Mouse (Mus musculus): ENCODE results near the gene Pcx. TPM values are rescaled to one million over a fixed set of nuclear protein-coding genes. Genes with fewer than 3 reads are reported as not detected.

The Pcx gene
- polyA plus RNA-seq, 1 experiment = 41.9 TPM

DNA sequence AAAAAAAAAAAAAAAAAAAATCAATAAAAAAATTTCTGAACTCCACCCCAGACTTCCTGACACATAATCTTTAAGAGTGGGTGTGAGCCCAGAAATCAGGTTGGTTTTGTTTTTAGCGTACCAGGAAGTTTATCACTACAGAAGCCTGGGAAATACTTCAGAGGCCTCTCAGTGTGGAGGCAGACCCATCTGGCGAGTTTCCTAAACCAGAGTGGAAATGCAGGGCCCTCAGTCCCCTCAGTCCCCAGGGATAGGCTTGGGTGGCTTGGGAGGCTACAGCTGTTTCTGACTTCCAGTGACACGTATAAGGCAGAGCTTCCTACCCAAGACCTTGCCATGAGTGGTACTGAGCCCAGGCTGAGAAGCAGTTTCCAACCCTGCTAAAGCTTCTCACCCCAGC, 2.5 kb upstream of the Pcx start:
- 88% methylated on average over 3 of the region's 3 CpGs for WGBS
- H3K27me3 ChIP-seq (ENCODE audit: control insufficient read depth, insufficient read depth, low read length) = peaks cover 5% of the 10 kb centered on the region
- DNase-seq = no peak
- no peak overlapping the region for H3K4me3 ChIP-seq (ENCODE audit: control insufficient read depth, insufficient read depth, low read length)
- peaks cover 6% of the 10 kb centered on the region; the same call in 1 of the 2 replicates for H3K4me1 ChIP-seq (replicated peaks; ENCODE audit: control insufficient read depth, insufficient read depth, low read length)
- H3K36me3 ChIP-seq (ENCODE audit: control insufficient read depth, insufficient read depth, low read length) = no peaks in the 10 kb centered on the region
- no peak overlapping the region for H3K27ac ChIP-seq (ENCODE audit: control insufficient read depth, insufficient read depth, low read length)
- TF ChIP-seq CTCF (IDR thresholded peaks at IDR 0.05; ENCODE audit: borderline replicate concordance, control insufficient read depth, extremely low read depth, insufficient read depth, low read length, poor library complexity) (no peak), POLR2A (IDR thresholded peaks at IDR 0.05; ENCODE audit: control insufficient read depth, extremely low read depth, insufficient read depth, low read length, poor library complexity) (no peak)

DNA sequence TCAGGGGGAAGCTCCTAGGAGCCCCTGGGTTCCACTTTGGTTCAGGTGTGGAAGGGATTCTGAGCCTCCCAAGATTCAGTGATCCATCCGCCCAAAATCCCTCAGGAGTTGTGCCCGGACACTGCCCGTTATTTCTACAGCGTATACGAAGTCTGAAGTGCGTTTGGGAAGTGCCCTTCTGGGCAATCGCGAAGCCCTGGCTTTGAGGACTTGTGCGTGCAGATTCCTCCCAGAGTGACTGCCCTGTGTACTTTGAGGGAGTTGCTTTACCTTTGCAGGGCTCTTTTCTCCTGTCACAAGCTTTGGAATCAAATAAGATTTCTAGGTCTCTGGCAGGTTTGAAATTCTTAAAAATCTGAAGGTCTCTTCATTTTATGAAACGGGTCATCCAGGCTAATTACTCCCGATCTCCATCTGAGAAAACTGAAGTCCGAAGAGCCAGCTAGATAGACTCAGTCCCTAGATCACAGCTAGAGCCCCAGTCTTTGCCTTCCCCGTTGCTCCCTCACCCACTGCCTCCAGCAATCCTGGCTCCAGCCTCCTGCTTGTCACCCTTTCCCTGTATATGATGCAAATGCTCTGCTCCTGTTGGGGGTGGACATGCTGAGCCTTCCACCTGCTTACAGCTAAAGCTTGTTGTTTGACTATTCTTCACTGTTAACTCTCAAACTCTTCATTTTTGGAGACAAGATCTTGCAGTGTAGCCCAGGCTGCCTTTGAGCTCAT, 1.0 kb downstream of the Pcx start:
- H3K27me3 ChIP-seq (ENCODE audit: control insufficient read depth, insufficient read depth, low read length) = peaks cover 5% of the 10 kb centered on the region
- no peak for DNase-seq
- no peaks in the 10 kb centered on the region for H3K36me3 ChIP-seq (ENCODE audit: control insufficient read depth, insufficient read depth, low read length)
- no peak overlapping the region for H3K4me3 ChIP-seq (ENCODE audit: control insufficient read depth, insufficient read depth, low read length)
- WGBS = 16% methylated on average over 13 of the region's 13 CpGs
- TF ChIP-seq CTCF (IDR thresholded peaks at IDR 0.05; ENCODE audit: borderline replicate concordance, control insufficient read depth, extremely low read depth, insufficient read depth, low read length, poor library complexity) (no peak), POLR2A (IDR thresholded peaks at IDR 0.05; ENCODE audit: control insufficient read depth, extremely low read depth, insufficient read depth, low read length, poor library complexity) (no peak)
- peaks cover 6% of the 10 kb centered on the region; the same call in 1 of the 2 replicates for H3K4me1 ChIP-seq (replicated peaks; ENCODE audit: control insufficient read depth, insufficient read depth, low read length)
- no peak overlapping the region for H3K27ac ChIP-seq (ENCODE audit: control insufficient read depth, insufficient read depth, low read length)

DNA sequence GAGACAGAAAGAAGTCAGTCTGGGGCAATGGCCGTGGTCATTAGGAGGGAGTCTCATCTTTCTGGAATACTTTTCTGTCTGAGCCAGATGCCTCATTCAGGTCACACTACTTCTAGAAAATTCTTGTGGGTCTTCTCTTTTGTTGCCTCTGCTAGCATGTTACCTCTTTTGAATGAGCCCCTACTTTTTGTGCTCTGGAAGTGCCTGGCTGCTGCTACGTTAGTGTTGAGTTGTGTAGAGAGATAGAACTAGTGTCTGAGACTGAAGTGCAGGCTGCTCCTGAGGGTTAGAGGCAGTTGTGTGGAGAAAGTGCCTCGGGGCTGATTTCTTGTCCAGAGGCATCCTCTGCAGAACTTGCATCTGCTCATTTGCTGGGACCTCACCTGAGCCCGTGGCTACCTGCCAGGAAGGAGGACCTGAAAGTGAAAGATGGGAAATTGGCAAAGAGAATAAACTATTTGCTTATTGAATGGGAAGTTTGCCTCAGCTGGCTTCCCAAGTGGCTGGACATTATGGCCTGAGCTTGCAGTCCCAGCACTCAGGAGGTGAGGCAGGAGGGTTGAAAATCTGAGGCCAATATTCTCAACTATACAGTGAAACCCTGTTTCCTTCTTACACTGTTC, 3.1 kb downstream of the Pcx start:
- TF ChIP-seq POLR2A (IDR thresholded peaks at IDR 0.05; ENCODE audit: control insufficient read depth, extremely low read depth, insufficient read depth, low read length, poor library complexity) = no peak
- no peak for TF ChIP-seq CTCF (IDR thresholded peaks at IDR 0.05; ENCODE audit: borderline replicate concordance, control insufficient read depth, extremely low read depth, insufficient read depth, low read length, poor library complexity)
- Histone ChIP-seq H3K27me3 (ENCODE audit: control insufficient read depth, insufficient read depth, low read length) (peaks cover 5% of the 10 kb centered on the region), H3K4me3 (ENCODE audit: control insufficient read depth, insufficient read depth, low read length) (no peak overlapping the region), H3K27ac (ENCODE audit: control insufficient read depth, insufficient read depth, low read length) (no peak overlapping the region), H3K4me1 (replicated peaks; ENCODE audit: control insufficient read depth, insufficient read depth, low read length) (peaks cover 6% of the 10 kb centered on the region; the same call in 1 of the 2 replicates), H3K36me3 (ENCODE audit: control insufficient read depth, insufficient read depth, low read length) (no peaks in the 10 kb centered on the region)
- DNase-seq = no peak
- WGBS = 75% methylated on average over 4 of the region's 4 CpGs

DNA sequence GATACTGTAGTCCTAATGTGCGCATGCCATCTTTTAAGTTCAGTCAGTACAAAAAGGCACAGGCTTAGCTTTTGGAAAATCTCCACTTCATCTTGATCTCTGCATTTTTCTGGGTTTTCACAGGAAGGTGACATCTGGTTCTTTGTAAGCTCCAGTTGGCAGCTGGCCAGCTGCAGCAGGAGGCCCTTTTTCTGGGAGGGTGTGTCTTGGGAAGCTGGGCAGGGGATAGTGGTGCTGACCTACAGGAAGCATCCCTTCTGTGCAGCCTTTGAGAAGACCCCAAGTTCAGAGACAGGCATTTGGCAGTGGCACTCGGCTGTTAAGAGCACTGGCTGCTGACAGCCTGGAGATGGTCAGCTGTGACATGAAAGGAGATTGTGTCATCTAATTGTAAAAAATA, 5.5 kb downstream of the Pcx start:
- no peak for DNase-seq
- H3K4me3 ChIP-seq (ENCODE audit: control insufficient read depth, insufficient read depth, low read length) = no peak overlapping the region
- no peak overlapping the region for H3K27ac ChIP-seq (ENCODE audit: control insufficient read depth, insufficient read depth, low read length)
- 81% methylated on average over 2 of the region's 2 CpGs for WGBS
- H3K27me3 ChIP-seq (ENCODE audit: control insufficient read depth, insufficient read depth, low read length) = peaks cover 5% of the 10 kb centered on the region
- H3K36me3 ChIP-seq (ENCODE audit: control insufficient read depth, insufficient read depth, low read length) = no peaks in the 10 kb centered on the region
- peaks cover 1% of the 10 kb centered on the region; the same call in 1 of the 2 replicates for H3K4me1 ChIP-seq (replicated peaks; ENCODE audit: control insufficient read depth, insufficient read depth, low read length)
- TF ChIP-seq POLR2A (IDR thresholded peaks at IDR 0.05; ENCODE audit: control insufficient read depth, extremely low read depth, insufficient read depth, low read length, poor library complexity) (no peak), CTCF (IDR thresholded peaks at IDR 0.05; ENCODE audit: borderline replicate concordance, control insufficient read depth, extremely low read depth, insufficient read depth, low read length, poor library complexity) (no peak)

DNA sequence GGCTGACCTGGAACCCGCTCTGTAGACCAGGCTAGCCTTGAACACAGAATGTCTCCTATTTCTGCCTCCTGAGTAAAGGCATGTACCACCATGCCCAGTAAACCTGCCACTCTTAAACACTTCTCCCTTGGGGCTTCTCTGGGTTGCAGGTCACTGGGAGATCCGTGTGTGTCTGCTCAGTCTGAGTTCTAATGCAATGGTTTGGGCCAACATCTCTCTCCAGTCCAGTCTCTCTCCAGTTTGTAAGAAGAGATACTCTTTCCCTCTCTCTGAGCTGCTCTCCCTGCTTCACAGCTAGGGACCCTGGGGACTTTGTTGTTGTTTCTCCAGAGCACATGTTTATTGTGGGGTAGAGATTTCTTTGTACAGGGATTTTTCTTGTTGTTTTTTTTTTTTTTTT, 6.0 kb downstream of the Pcx start:
- Histone ChIP-seq H3K27me3 (ENCODE audit: control insufficient read depth, insufficient read depth, low read length) (no peaks in the 10 kb centered on the region; the same call in 1 of the 2 replicates), H3K4me1 (replicated peaks; ENCODE audit: control insufficient read depth, insufficient read depth, low read length) (no peaks in the 10 kb centered on the region), H3K27ac (ENCODE audit: control insufficient read depth, insufficient read depth, low read length) (no peak overlapping the region), H3K36me3 (ENCODE audit: control insufficient read depth, insufficient read depth, low read length) (no peaks in the 10 kb centered on the region), H3K4me3 (ENCODE audit: control insufficient read depth, insufficient read depth, low read length) (no peak overlapping the region)
- no peak for TF ChIP-seq CTCF (IDR thresholded peaks at IDR 0.05; ENCODE audit: borderline replicate concordance, control insufficient read depth, extremely low read depth, insufficient read depth, low read length, poor library complexity)
- TF ChIP-seq POLR2A (IDR thresholded peaks at IDR 0.05; ENCODE audit: control insufficient read depth, extremely low read depth, insufficient read depth, low read length, poor library complexity) = no peak
- 77% methylated on average over 2 of the region's 2 CpGs for WGBS
- no peak for DNase-seq

DNA sequence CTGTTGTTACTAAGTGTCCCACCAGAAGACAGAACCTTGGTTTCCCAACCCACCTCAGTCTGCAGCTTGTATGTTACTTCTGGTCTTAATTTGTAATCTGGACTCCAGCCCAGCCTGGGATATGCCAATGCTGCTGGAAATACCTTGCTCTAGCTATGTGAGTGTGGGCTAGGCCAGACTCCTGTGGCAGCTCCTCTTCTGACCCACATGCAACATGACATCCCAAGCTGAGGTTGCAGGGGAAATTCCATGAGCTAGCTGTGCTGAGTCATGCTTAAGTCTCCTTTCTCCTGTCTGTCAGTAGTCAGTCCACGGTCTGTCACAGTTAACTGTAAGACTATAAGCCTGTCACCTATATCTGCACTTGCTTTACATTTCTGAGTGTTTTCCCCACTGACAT, 7.2 kb downstream of the Pcx start:
- H3K27me3 ChIP-seq (ENCODE audit: control insufficient read depth, insufficient read depth, low read length) = no peaks in the 10 kb centered on the region; the same call in 1 of the 2 replicates
- H3K36me3 ChIP-seq (ENCODE audit: control insufficient read depth, insufficient read depth, low read length) = no peaks in the 10 kb centered on the region
- DNase-seq = no peak
- no peak overlapping the region for H3K27ac ChIP-seq (ENCODE audit: control insufficient read depth, insufficient read depth, low read length)
- no peaks in the 10 kb centered on the region for H3K4me1 ChIP-seq (replicated peaks; ENCODE audit: control insufficient read depth, insufficient read depth, low read length)
- TF ChIP-seq CTCF (IDR thresholded peaks at IDR 0.05; ENCODE audit: borderline replicate concordance, control insufficient read depth, extremely low read depth, insufficient read depth, low read length, poor library complexity) (no peak), POLR2A (IDR thresholded peaks at IDR 0.05; ENCODE audit: control insufficient read depth, extremely low read depth, insufficient read depth, low read length, poor library complexity) (no peak)
- WGBS = 67% methylated on average over 1 of the region's 1 CpGs
- no peak overlapping the region for H3K4me3 ChIP-seq (ENCODE audit: control insufficient read depth, insufficient read depth, low read length)

Measured in thymus, adult 2 months (tissue).